Mouse (Mus musculus) adrenal gland, postnatal 25 days (tissue): ENCODE data around the gene Gjb1. TPM values are rescaled to one million over a fixed set of nuclear protein-coding genes. Genes with fewer than 3 reads are reported as not detected.

Source experiments
- DNase-seq: peaks from one replicate; pipeline ENCODE4 v3.0.0; 2021; ENCODE audit warnings: mixed read lengths
- total RNA-seq: library from RNA; stranded (reverse); gene quantifications from 2 replicates; pipeline ENCODE4 v1.2.3, GENCODE M21; 2021

Gene Gjb1
- total RNA-seq, 1 experiment from 2014 or later: not detected

GRCm38 (mm10) chrX:101418946-101419724, 43.0 kb downstream of the Gjb1 start:
- peak; percentile 63 for DNase-seq

GRCm38 (mm10) chrX:101419725-101420699, 43.8 kb downstream of the Gjb1 start:
- DNase-seq: peak; percentile 85

GRCm38 (mm10) chrX:101420700-101421095, 44.5 kb downstream of the Gjb1 start, which contains the start of gene Zmym3:
Gene Zmym3 (minus strand): TSS chrX:101420849.
- DNase-seq: no peak

- peak; percentile 47 for DNase-seq
Measured at GRCm38 (mm10) chrX:101423462-101423861, 47.3 kb downstream of the Gjb1 start.

- DNase-seq: no peak
Measured at GRCm38 (mm10) chrX:101427774-101428173, 51.6 kb downstream of the Gjb1 start.

- no peak for DNase-seq
Measured at GRCm38 (mm10) chrX:101428785-101429141, 52.6 kb downstream of the Gjb1 start.

GRCm38 (mm10) chrX:101429142-101429949, 53.2 kb downstream of the Gjb1 start, which contains the start of gene Nono:
Gene Nono (plus strand): TSS chrX:101429318.
- DNase-seq: peak; percentile 70

- DNase-seq: no peak
Measured at GRCm38 (mm10) chrX:101429976-101430375, 53.8 kb downstream of the Gjb1 start.

Other genes with a start within 250 kb of the Gjb1 start
- gene Snx12, start 153.8 kb upstream of the Gjb1 start, total RNA-seq: 35.7 and 52.4 TPM in 2 replicates
- 28.5 and 40.7 TPM in 2 replicates for gene Foxo4, start 121.8 kb upstream of the Gjb1 start, total RNA-seq
- gene Gm614, start 112.4 kb upstream of the Gjb1 start, total RNA-seq: not detected in 2 replicates
- gene Il2rg, start 108.1 kb upstream of the Gjb1 start, total RNA-seq: 8.3 and 9.7 TPM in 2 replicates
- not detected in 2 replicates for gene Gm20489, start 107.4 kb upstream of the Gjb1 start, total RNA-seq
- 42.3 and 51.4 TPM in 2 replicates for gene Med12, start 102.3 kb upstream of the Gjb1 start, total RNA-seq
- gene Nlgn3, start 77.2 kb upstream of the Gjb1 start, total RNA-seq: 13.5 and 15.0 TPM in 2 replicates
- gene Zmym3, start 44.5 kb downstream of the Gjb1 start, total RNA-seq: 77.9 and 131 TPM in 2 replicates
- gene Nono, start 52.9 kb downstream of the Gjb1 start, total RNA-seq: 218 and 222 TPM in 2 replicates
- 0.94 and 1.2 TPM in 2 replicates for gene Itgb1bp2, start 72.7 kb downstream of the Gjb1 start, total RNA-seq
- 36.4 and 44.9 TPM in 2 replicates for gene Taf1, start 156.4 kb downstream of the Gjb1 start, total RNA-seq